Mouse (Mus musculus) heart, embryonic 14.5 days (tissue): ENCODE results near the gene Sdk1. TPM values are rescaled to one million over a fixed set of nuclear protein-coding genes. Genes with fewer than 3 reads are reported as not detected.

ENCODE experiments used
- ATAC-seq: fragments of 200-750 bp; cut with Nextera tagmentation; 2 replicates; pipeline ENCODE4 v1.8.0; 2017; ENCODE audit warnings: low read depth, moderate TSS enrichment; ENCODE audit not compliant: insufficient number of reproducible peaks, insufficient read depth, low FRiP score
- H3K27ac ChIP-seq, 2 experiments: fragments of 200-500 bp in 1 of 2; fragments of 300-500 bp in 1 of 2; sonication (generic) in 1 of 2; replicated peaks in 1 of 2; 2 replicates each; pipeline ENCODE4 v1.5.1; 2012 to 2014; ENCODE audit warnings: low read depth in 2 of 2, low read length in 2 of 2, control low read depth in 1 of 2, mild to moderate bottlenecking in 1 of 2, mixed read lengths in 1 of 2; ENCODE audit not compliant: control insufficient read depth in 1 of 2, insufficient read depth in 1 of 2
- H3K27me3 ChIP-seq: fragments of 300-500 bp; sonication (generic); 2 replicates; pipeline ENCODE4 v1.6.1; 2014; ENCODE audit warnings: mild to moderate bottlenecking, low read length, control low read depth; ENCODE audit not compliant: control insufficient read depth, insufficient read depth
- H3K36me3 ChIP-seq: fragments of 300-500 bp; sonication (generic); 2 replicates; pipeline ENCODE4 v1.6.1; 2014; ENCODE audit warnings: mild to moderate bottlenecking, control low read depth, low read length, mixed read lengths; ENCODE audit not compliant: control insufficient read depth, insufficient read depth
- H3K4me1 ChIP-seq, 2 experiments: fragments of 200-500 bp in 1 of 2; fragments of 300-500 bp in 1 of 2; sonication (generic) in 1 of 2; 2 replicates each; pipeline ENCODE4 v1.6.1; 2012 to 2014; ENCODE audit warnings: low read length in 2 of 2, control low read depth in 1 of 2, mixed read lengths in 1 of 2; ENCODE audit not compliant: control insufficient read depth in 2 of 2, insufficient read depth in 2 of 2
- H3K4me2 ChIP-seq: fragments of 300-500 bp; sonication (generic); 2 replicates; pipeline ENCODE4 v1.6.1; 2014; ENCODE audit warnings: mild to moderate bottlenecking, low read length
- H3K4me3 ChIP-seq, 2 experiments: fragments of 200-500 bp in 1 of 2; fragments of 300-500 bp in 1 of 2; sonication (generic) in 1 of 2; 2 replicates each; pipeline ENCODE4 v1.5.1; 2012 to 2014; ENCODE audit warnings: low read length in 2 of 2, mild to moderate bottlenecking in 2 of 2, control low read depth in 1 of 2, low read depth in 1 of 2, moderate library complexity in 1 of 2; ENCODE audit not compliant: control insufficient read depth in 1 of 2, insufficient read depth in 1 of 2
- H3K9ac ChIP-seq: fragments of 300-500 bp; sonication (generic); 2 replicates; pipeline ENCODE4 v1.6.1; 2014; ENCODE audit warnings: mild to moderate bottlenecking, low read length
- H3K9me3 ChIP-seq: fragments of 300-500 bp; sonication (generic); 2 replicates; pipeline ENCODE4 v1.6.1; 2016; ENCODE audit warnings: low read length, control low read depth; ENCODE audit not compliant: control insufficient read depth
- WGBS: fragments of 180-500 bp; shearing (Covaris S2); extraction: QIAGEN DNeasy Blood & Tissue Kit; methylation state at CpG from one replicate; pipeline ENCODE4 v1.1.7; 2014; 5-methylcytosine and 5-hydroxymethylcytosine counted together
- polyA plus RNA-seq: library from polyadenylated mRNA; unstranded; fragments of >200 nt; fragmentation: Nextera tagmentation; extraction: Ambion mirVana; gene quantifications from 2 replicates; pipeline ENCODE4 v1.2.1, GENCODE M21; 2014

Sdk1 gene
- polyA plus RNA-seq, 1 experiment from 2014 or later: 2.5 TPM

GRCm38 (mm10) chr5:141783516-141783915 is 542.2 kb downstream of the Sdk1 start:
- no peaks in the 10 kb centered on the region for H3K36me3 ChIP-seq
- ATAC-seq: no peak
- no peak overlapping the region for H3K27ac ChIP-seq
- no peak overlapping the region for H3K4me3 ChIP-seq
- no peaks in the 10 kb centered on the region for H3K27me3 ChIP-seq
- no peaks in the 10 kb centered on the region for H3K9me3 ChIP-seq
- H3K4me1 ChIP-seq: peaks cover 0 to 3% of the 10 kb centered on the region in 2 experiments; a peak in 1 of 4 replicates
- no peak overlapping the region for H3K9ac ChIP-seq
- H3K4me2 ChIP-seq: no peak overlapping the region
- WGBS: 88% methylated on average over 7 of the region's 7 CpGs

GRCm38 (mm10) chr5:141793926-141794325 is 552.6 kb downstream of the Sdk1 start:
- peaks cover 0 to 7% of the 10 kb centered on the region in 2 experiments; a peak in 1 of 4 replicates for H3K4me1 ChIP-seq
- no peaks in the 10 kb centered on the region for H3K27me3 ChIP-seq
- ATAC-seq: no peak
- no peak overlapping the region for H3K4me2 ChIP-seq
- no peak overlapping the region for H3K27ac ChIP-seq
- no peak overlapping the region for H3K9ac ChIP-seq
- H3K36me3 ChIP-seq: no peaks in the 10 kb centered on the region
- H3K9me3 ChIP-seq: no peaks in the 10 kb centered on the region
- H3K4me3 ChIP-seq: no peak overlapping the region
- 83% methylated on average over 4 of the region's 4 CpGs for WGBS

GRCm38 (mm10) chr5:141823823-141824330 is 582.6 kb downstream of the Sdk1 start:
- Histone ChIP-seq H3K4me2 (no peak overlapping the region), H3K27me3 (no peaks in the 10 kb centered on the region), H3K27ac (no peak overlapping the region), H3K4me3 (no peak overlapping the region), H3K4me1 (no peaks in the 10 kb centered on the region), H3K9ac (no peak overlapping the region), H3K9me3 (no peaks in the 10 kb centered on the region), H3K36me3 (no peaks in the 10 kb centered on the region)
- WGBS: 75% methylated on average over 10 of the region's 10 CpGs
- no peak for ATAC-seq

- ATAC-seq: no peak
- no peak overlapping the region for H3K27ac ChIP-seq
- H3K4me1 ChIP-seq: no peaks in the 10 kb centered on the region
- no peaks in the 10 kb centered on the region for H3K36me3 ChIP-seq
- no peak overlapping the region for H3K4me3 ChIP-seq
- no peak overlapping the region for H3K4me2 ChIP-seq
- H3K27me3 ChIP-seq: no peaks in the 10 kb centered on the region
- 79% methylated on average over 16 of the region's 16 CpGs for WGBS
- 0 out of 2 replicates have a peak, but pooled peaks cover 6% of the 10 kb centered on the region for H3K9me3 ChIP-seq
- H3K9ac ChIP-seq: no peak overlapping the region
Measured at GRCm38 (mm10) chr5:141824739-141825379, 583.6 kb downstream of the Sdk1 start.

- ATAC-seq: no peak
- Histone ChIP-seq H3K36me3 (no peaks in the 10 kb centered on the region), H3K4me2 (no peak overlapping the region), H3K9me3 (no peaks in the 10 kb centered on the region), H3K27ac (no peak overlapping the region), H3K4me1 (peaks cover 5 to 10% of the 10 kb centered on the region in 2 experiments; a peak in 3 of 4 replicates), H3K4me3 (no peak overlapping the region), H3K27me3 (no peaks in the 10 kb centered on the region), H3K9ac (no peak overlapping the region)
- WGBS: 63% methylated on average over 6 of the region's 6 CpGs
Measured at GRCm38 (mm10) chr5:141835566-141835965, 594.3 kb downstream of the Sdk1 start.

GRCm38 (mm10) chr5:141836892-141837455 is 595.7 kb downstream of the Sdk1 start:
- WGBS: 55% methylated on average over 8 of the region's 8 CpGs
- no peak overlapping the region for H3K9ac ChIP-seq
- no peak overlapping the region for H3K27ac ChIP-seq

GRCm38 (mm10) chr5:141844701-141845100 is 603.4 kb downstream of the Sdk1 start:
- Histone ChIP-seq H3K9ac (no peak overlapping the region), H3K36me3 (no peaks in the 10 kb centered on the region), H3K4me3 (no peak overlapping the region), H3K27me3 (no peaks in the 10 kb centered on the region), H3K27ac (no peak overlapping the region), H3K9me3 (no peaks in the 10 kb centered on the region), H3K4me1 (peaks cover 0 to 2% of the 10 kb centered on the region in 2 experiments; a peak in 1 of 4 replicates), H3K4me2 (no peak overlapping the region)
- 83% methylated on average over 4 of the region's 4 CpGs for WGBS
- ATAC-seq: no peak

More at GRCm38 (mm10) chr5:141836892-141837455, 595.7 kb downstream of the Sdk1 start:
- Histone ChIP-seq H3K9me3 (no peaks in the 10 kb centered on the region), H3K4me2 (no peak overlapping the region), H3K4me1 (peaks cover 5 to 10% of the 10 kb centered on the region in 2 experiments; a peak in 3 of 4 replicates), H3K36me3 (no peaks in the 10 kb centered on the region), H3K27me3 (no peaks in the 10 kb centered on the region), H3K4me3 (no peak overlapping the region)
- ATAC-seq: no peak
